Mouse (Mus musculus): Measurements from ENCODE around the gene Igdcc3. TPM values are rescaled to one million over a fixed set of nuclear protein-coding genes. Genes with fewer than 3 reads are reported as not detected.
A peak's percentile ranks its signal among the peaks of the same experiment; 100 is the strongest.

The Igdcc3 gene
- polyA plus RNA-seq, 1 experiment from 2014 or later: 4.4 TPM

GRCm38 (mm10) chr9:65162711-65163639 lies 22.0 kb downstream of the Igdcc3 start:
- H3K4me2 ChIP-seq (ENCODE audit: low read length): peak overlapping the region; percentile 92
- peaks cover 16% of the 10 kb centered on the region for H3K4me1 ChIP-seq (ENCODE audit: control insufficient read depth, insufficient read depth, low read depth, low read length)
- no peaks in the 10 kb centered on the region for H3K36me3 ChIP-seq (ENCODE audit: control insufficient read depth, insufficient read depth, low read length)
- peak overlapping the region; percentile 55 for H3K27ac ChIP-seq (ENCODE audit: low read depth, low read length)
- H3K27me3 ChIP-seq (replicated peaks; ENCODE audit: control insufficient read depth, insufficient read depth, low read length): no peaks in the 10 kb centered on the region; the same call in 1 of the 2 replicates
- 1% methylated on average over 46 of the region's 69 CpGs for WGBS
- peak overlapping the region; percentile 57 for H3K4me3 ChIP-seq (ENCODE audit: low read length)
- peak overlapping the region; percentile 71 for H3K9ac ChIP-seq (ENCODE audit: low read depth, low read length)
- H3K9me3 ChIP-seq (ENCODE audit: control insufficient read depth, low read length): no peaks in the 10 kb centered on the region
- ATAC-seq: peak; percentile 80

GRCm38 (mm10) chr9:65164870-65165269 lies 23.9 kb downstream of the Igdcc3 start:
- ATAC-seq: no peak
- no peak overlapping the region for H3K4me2 ChIP-seq (ENCODE audit: low read length)

GRCm38 (mm10) chr9:65166386-65166785 lies 25.4 kb downstream of the Igdcc3 start:
- H3K9ac ChIP-seq (ENCODE audit: low read depth, low read length): no peak overlapping the region
- ATAC-seq: no peak
- no peaks in the 10 kb centered on the region for H3K27me3 ChIP-seq (replicated peaks; ENCODE audit: control insufficient read depth, insufficient read depth, low read length)
- no peak overlapping the region for H3K4me3 ChIP-seq (ENCODE audit: low read length)
- no peaks in the 10 kb centered on the region for H3K9me3 ChIP-seq (ENCODE audit: control insufficient read depth, low read length)
- no peaks in the 10 kb centered on the region for H3K36me3 ChIP-seq (ENCODE audit: control insufficient read depth, insufficient read depth, low read length)
- peaks cover 16% of the 10 kb centered on the region for H3K4me1 ChIP-seq (ENCODE audit: control insufficient read depth, insufficient read depth, low read depth, low read length)
- no peak overlapping the region for H3K27ac ChIP-seq (ENCODE audit: low read depth, low read length)
- H3K4me2 ChIP-seq (ENCODE audit: low read length): no peak overlapping the region
- 70% methylated on average over 9 of the region's 9 CpGs for WGBS

More at GRCm38 (mm10) chr9:65164870-65165269, 23.9 kb downstream of the Igdcc3 start:
- H3K4me3 ChIP-seq (ENCODE audit: low read length): no peak overlapping the region
- H3K9ac ChIP-seq (ENCODE audit: low read depth, low read length): no peak overlapping the region
- H3K4me1 ChIP-seq (ENCODE audit: control insufficient read depth, insufficient read depth, low read depth, low read length): peaks cover 16% of the 10 kb centered on the region
- H3K27me3 ChIP-seq (replicated peaks; ENCODE audit: control insufficient read depth, insufficient read depth, low read length): no peaks in the 10 kb centered on the region; the same call in 1 of the 2 replicates
- no peaks in the 10 kb centered on the region for H3K36me3 ChIP-seq (ENCODE audit: control insufficient read depth, insufficient read depth, low read length)
- H3K9me3 ChIP-seq (ENCODE audit: control insufficient read depth, low read length): no peaks in the 10 kb centered on the region
- no peak overlapping the region for H3K27ac ChIP-seq (ENCODE audit: low read depth, low read length)
- WGBS: 14% methylated on average over 1 of the region's 1 CpGs

- H3K27ac ChIP-seq (ENCODE audit: low read depth, low read length): no peak overlapping the region
- no peak overlapping the region for H3K4me3 ChIP-seq (ENCODE audit: low read length)
- ATAC-seq: no peak
- no peaks in the 10 kb centered on the region for H3K36me3 ChIP-seq (ENCODE audit: control insufficient read depth, insufficient read depth, low read length)
- H3K9me3 ChIP-seq (ENCODE audit: control insufficient read depth, low read length): no peaks in the 10 kb centered on the region
- no peak overlapping the region for H3K9ac ChIP-seq (ENCODE audit: low read depth, low read length)
- 44% methylated on average over 6 of the region's 6 CpGs for WGBS
- no peaks in the 10 kb centered on the region for H3K27me3 ChIP-seq (replicated peaks; ENCODE audit: control insufficient read depth, insufficient read depth, low read length)
- peaks cover under 1% of the 10 kb centered on the region for H3K4me1 ChIP-seq (ENCODE audit: control insufficient read depth, insufficient read depth, low read depth, low read length)
- H3K4me2 ChIP-seq (ENCODE audit: low read length): no peak overlapping the region
Measured at GRCm38 (mm10) chr9:65168534-65168933, 27.5 kb downstream of the Igdcc3 start.

- Histone ChIP-seq H3K9ac (ENCODE audit: low read depth, low read length) (no peak overlapping the region), H3K4me1 (ENCODE audit: control insufficient read depth, insufficient read depth, low read depth, low read length) (no peaks in the 10 kb centered on the region), H3K27ac (ENCODE audit: low read depth, low read length) (peak overlapping the region; percentile 51), H3K9me3 (ENCODE audit: control insufficient read depth, low read length) (no peaks in the 10 kb centered on the region), H3K4me2 (ENCODE audit: low read length) (no peak overlapping the region), H3K36me3 (ENCODE audit: control insufficient read depth, insufficient read depth, low read length) (no peaks in the 10 kb centered on the region), H3K27me3 (replicated peaks; ENCODE audit: control insufficient read depth, insufficient read depth, low read length) (no peaks in the 10 kb centered on the region), H3K4me3 (ENCODE audit: low read length) (no peak overlapping the region)
- 40% methylated on average over 4 of the region's 4 CpGs for WGBS
- ATAC-seq: no peak
Measured at GRCm38 (mm10) chr9:65168952-65169351, 28.0 kb downstream of the Igdcc3 start.

GRCm38 (mm10) chr9:65172654-65173053 lies 31.7 kb downstream of the Igdcc3 start:
- Histone ChIP-seq H3K4me3 (ENCODE audit: low read length) (no peak overlapping the region), H3K27ac (ENCODE audit: low read depth, low read length) (no peak overlapping the region), H3K9me3 (ENCODE audit: control insufficient read depth, low read length) (no peaks in the 10 kb centered on the region), H3K4me2 (ENCODE audit: low read length) (no peak overlapping the region), H3K36me3 (ENCODE audit: control insufficient read depth, insufficient read depth, low read length) (no peaks in the 10 kb centered on the region), H3K27me3 (replicated peaks; ENCODE audit: control insufficient read depth, insufficient read depth, low read length) (no peaks in the 10 kb centered on the region), H3K4me1 (ENCODE audit: control insufficient read depth, insufficient read depth, low read depth, low read length) (peaks cover 18% of the 10 kb centered on the region), H3K9ac (ENCODE audit: low read depth, low read length) (no peak overlapping the region)
- ATAC-seq: no peak
- 79% methylated on average over 9 of the region's 9 CpGs for WGBS

GRCm38 (mm10) chr9:65175234-65175938 lies 34.4 kb downstream of the Igdcc3 start:
- peak overlapping the region; percentile 79 for H3K27ac ChIP-seq (ENCODE audit: low read depth, low read length)
- no peaks in the 10 kb centered on the region for H3K9me3 ChIP-seq (ENCODE audit: control insufficient read depth, low read length)
- H3K9ac ChIP-seq (ENCODE audit: low read depth, low read length): peak overlapping the region; percentile 47
- H3K4me1 ChIP-seq (ENCODE audit: control insufficient read depth, insufficient read depth, low read depth, low read length): peaks cover 43% of the 10 kb centered on the region
- 8% methylated on average over 5 of the region's 5 CpGs for WGBS
- no peaks in the 10 kb centered on the region for H3K27me3 ChIP-seq (replicated peaks; ENCODE audit: control insufficient read depth, insufficient read depth, low read length)
- ATAC-seq: peak; percentile 19; the same call in 1 of the 2 replicates
- no peaks in the 10 kb centered on the region for H3K36me3 ChIP-seq (ENCODE audit: control insufficient read depth, insufficient read depth, low read length)
- H3K4me3 ChIP-seq (ENCODE audit: low read length): no peak overlapping the region
- H3K4me2 ChIP-seq (ENCODE audit: low read length): no peak overlapping the region

- Histone ChIP-seq H3K9me3 (ENCODE audit: control insufficient read depth, low read length) (no peaks in the 10 kb centered on the region), H3K4me3 (ENCODE audit: low read length) (no peak overlapping the region), H3K36me3 (ENCODE audit: control insufficient read depth, insufficient read depth, low read length) (no peaks in the 10 kb centered on the region), H3K4me2 (ENCODE audit: low read length) (peak overlapping the region; percentile 21), H3K27ac (ENCODE audit: low read depth, low read length) (peak overlapping the region; percentile 79), H3K9ac (ENCODE audit: low read depth, low read length) (peak overlapping the region; percentile 47), H3K4me1 (ENCODE audit: control insufficient read depth, insufficient read depth, low read depth, low read length) (peaks cover 50% of the 10 kb centered on the region), H3K27me3 (replicated peaks; ENCODE audit: control insufficient read depth, insufficient read depth, low read length) (no peaks in the 10 kb centered on the region)
- 15% methylated on average over 9 of the region's 9 CpGs for WGBS
- ATAC-seq: peak; percentile 78
Measured at GRCm38 (mm10) chr9:65175939-65176871, 35.2 kb downstream of the Igdcc3 start.

Data from hindbrain, embryonic 16.5 days (tissue).